In the genomic region with DNA sequence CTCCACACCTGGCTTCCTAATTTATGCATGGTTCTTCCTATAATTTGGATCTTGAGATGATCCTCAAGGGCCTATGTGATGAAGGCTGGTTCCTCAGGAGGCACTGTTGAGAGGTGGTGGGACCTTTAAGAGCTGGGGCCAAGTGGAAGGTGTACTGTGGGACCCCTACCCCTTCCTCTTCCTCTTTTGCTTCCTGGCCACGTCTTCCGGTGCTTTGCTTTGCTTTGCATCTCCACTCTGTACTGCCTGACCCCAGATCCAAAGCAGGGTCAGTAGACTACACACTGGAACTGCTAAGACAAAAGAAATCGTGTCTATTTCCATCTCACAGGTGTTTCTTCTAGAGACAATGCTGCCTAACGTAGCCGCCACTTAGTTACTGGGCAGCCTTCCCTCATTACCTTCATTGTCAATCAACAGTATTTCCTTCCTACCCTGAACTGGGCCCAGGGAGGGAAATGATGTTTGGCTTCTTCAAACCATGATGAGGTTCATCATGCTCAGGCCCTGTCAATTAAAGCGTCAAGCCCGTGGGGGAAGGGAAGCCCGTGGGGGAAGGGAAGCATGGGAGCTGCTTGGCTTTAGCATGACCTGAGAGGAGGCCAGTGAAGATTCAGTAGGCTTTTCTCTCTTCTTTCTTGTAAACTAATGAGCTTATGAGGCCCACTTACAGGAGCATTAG, we compare ENCODE assay signal across 7 mouse cellular contexts. TPM values are rescaled to one million over a fixed set of nuclear protein-coding genes. Genes with fewer than 3 reads are reported as not detected.
DNase-seq lines count a peak whose midpoint lies in the region; ATAC-seq and TF ChIP-seq lines count a peak whose summit lies in the region.

No protein-coding gene starts in this region.

- H3K9me3 ChIP-seq in embryonic facial prominence, embryonic 10.5 days: no peaks in the 10 kb centered on the region
- H3K9me3 ChIP-seq in hindbrain, postnatal 0 days (ENCODE audit: low read length): no peaks in the 10 kb centered on the region
- H3K9me3 ChIP-seq in neural tube, embryonic 12.5 days: no peaks in the 10 kb centered on the region

- no peak for TF ChIP-seq POLR2A in thymus, adult 2 months (IDR thresholded peaks at IDR 0.05; ENCODE audit: control insufficient read depth, extremely low read depth, insufficient read depth, low read length, poor library complexity)

- 0 out of 2 replicates have a peak overlapping the region, but pooled peaks have one; percentile 4 for H3K4me3 ChIP-seq in thymus, adult 2 months (ENCODE audit: control insufficient read depth, insufficient read depth, low read length)
- peak overlapping the region; percentile 94 for H3K4me3 ChIP-seq in embryonic facial prominence, embryonic 10.5 days
- peak overlapping the region; percentile 87 for H3K4me3 ChIP-seq in hindbrain, postnatal 0 days (ENCODE audit: low read length)
- peak overlapping the region; percentile 96 for H3K4me3 ChIP-seq in neural tube, embryonic 12.5 days

- 21% methylated on average over 8 of the region's 8 CpGs for WGBS in thymus, adult 2 months
- 36% methylated on average over 8 of the region's 8 CpGs for WGBS in embryonic facial prominence, embryonic 10.5 days
- 39% methylated on average over 8 of the region's 8 CpGs for WGBS in hindbrain, postnatal 0 days
- WGBS in neural tube, embryonic 12.5 days: 54% methylated on average over 8 of the region's 8 CpGs

- H3K4me2 ChIP-seq in hindbrain, postnatal 0 days (ENCODE audit: low read depth, low read length): peak overlapping the region; percentile 72
- H3K4me2 ChIP-seq in neural tube, embryonic 12.5 days (replicated peaks): peak overlapping the region; percentile 72

- no peak for ATAC-seq in hindbrain, postnatal 0 days
- no peak for ATAC-seq in neural tube, embryonic 12.5 days (ENCODE audit: low FRiP score, low read depth)

- no peak for DNase-seq in thymus, adult 2 months
- no peak for DNase-seq in thymus, postnatal 0 days (ENCODE audit: low spot score)
- peak; percentile 50 for DNase-seq in embryonic facial prominence, embryonic 10.5 days (ENCODE audit: low spot score)
- peak; percentile 30 for DNase-seq in hindbrain, postnatal 0 days (ENCODE audit: low spot score)
- no peak for DNase-seq in right cerebral cortex, postnatal 25 days
- no peak for DNase-seq in layer of hippocampus, postnatal 14 days (ENCODE audit: low spot score in 2 of 2)

- peak overlapping the region; percentile 98 for H3K9ac ChIP-seq in hindbrain, postnatal 0 days (replicated peaks; ENCODE audit: low read length)
- peak overlapping the region; percentile 99 for H3K9ac ChIP-seq in neural tube, embryonic 12.5 days

- peak overlapping the region; percentile 85 for H3K27ac ChIP-seq in thymus, adult 2 months (ENCODE audit: control insufficient read depth, insufficient read depth, low read length)
- H3K27ac ChIP-seq in embryonic facial prominence, embryonic 10.5 days (replicated peaks): peak overlapping the region; percentile 99
- peak overlapping the region; percentile 99 for H3K27ac ChIP-seq in hindbrain, postnatal 0 days
- H3K27ac ChIP-seq in neural tube, embryonic 12.5 days: peak overlapping the region; percentile 63

- H3K27me3 ChIP-seq in thymus, adult 2 months (ENCODE audit: control insufficient read depth, insufficient read depth, low read length): no peaks in the 10 kb centered on the region
- H3K27me3 ChIP-seq in embryonic facial prominence, embryonic 10.5 days (replicated peaks; ENCODE audit: low read depth, poor library complexity, severe bottlenecking): no peaks in the 10 kb centered on the region
- no peaks in the 10 kb centered on the region for H3K27me3 ChIP-seq in hindbrain, postnatal 0 days (ENCODE audit: insufficient read depth, low read length)
- H3K27me3 ChIP-seq in neural tube, embryonic 12.5 days (replicated peaks): no peaks in the 10 kb centered on the region

- no peak for TF ChIP-seq CTCF in thymus, adult 2 months (IDR thresholded peaks at IDR 0.05; ENCODE audit: borderline replicate concordance, control insufficient read depth, extremely low read depth, insufficient read depth, low read length, poor library complexity)
- no peak for TF ChIP-seq CTCF in hindbrain, postnatal 0 days (IDR thresholded peaks at IDR 0.05; ENCODE audit: low read depth)

- H3K36me3 ChIP-seq in thymus, adult 2 months (ENCODE audit: control insufficient read depth, insufficient read depth, low read length): no peaks in the 10 kb centered on the region
- no peaks in the 10 kb centered on the region for H3K36me3 ChIP-seq in embryonic facial prominence, embryonic 10.5 days (replicated peaks)
- no peaks in the 10 kb centered on the region for H3K36me3 ChIP-seq in hindbrain, postnatal 0 days (ENCODE audit: insufficient read depth, low read length)
- H3K36me3 ChIP-seq in neural tube, embryonic 12.5 days: no peaks in the 10 kb centered on the region

- H3K4me1 ChIP-seq in thymus, adult 2 months (replicated peaks; ENCODE audit: control insufficient read depth, insufficient read depth, low read length): peaks cover 43% of the 10 kb centered on the region
- H3K4me1 ChIP-seq in embryonic facial prominence, embryonic 10.5 days: peaks cover 53% of the 10 kb centered on the region
- H3K4me1 ChIP-seq in hindbrain, postnatal 0 days (ENCODE audit: insufficient read depth, low read length): peaks cover 15% of the 10 kb centered on the region; the same call in 1 of the 2 replicates
- H3K4me1 ChIP-seq in neural tube, embryonic 12.5 days: peaks cover 22% of the 10 kb centered on the region

RNA-seq across cellular contexts. Expression of gene Tmsb10, which starts 2.9 kb away (rescaled TPM):
- 177 and 186 TPM in 2 replicates for polyA plus RNA-seq in thymus, adult 2 months (2012; rRNA removed)
- 2,490 and 2,753 TPM in 2 replicates for polyA plus RNA-seq in thymus, postnatal 0 days (2015; fragmentation: Nextera tagmentation; extraction: Ambion mirVana)
- 3,167 and 3,450 TPM in 2 replicates for polyA plus RNA-seq in embryonic facial prominence, embryonic 10.5 days (2016; fragmentation: Nextera tagmentation; extraction: Ambion mirVana)
- 140 and 166 TPM in 2 replicates for total RNA-seq in hindbrain, postnatal 0 days (2014; rRNA removed)
- 5,541 and 5,741 TPM in 2 replicates for polyA plus RNA-seq in hindbrain, postnatal 0 days (2015; fragmentation: Nextera tagmentation; extraction: Ambion mirVana)
- 5,399 and 5,845 TPM in 2 replicates for polyA plus RNA-seq in neural tube, embryonic 12.5 days (2016; fragmentation: Nextera tagmentation; extraction: Ambion mirVana)
- 100 to 1,000 TPM; 787 to 793 TPM for total RNA-seq in layer of hippocampus, postnatal 14 days (2021)

RNA-seq across cellular contexts. Expression of gene Kcmf1, which starts 55.9 kb away (rescaled TPM):
- 162 and 190 TPM in 2 replicates for polyA plus RNA-seq in thymus, adult 2 months (2012; rRNA removed)
- polyA plus RNA-seq in thymus, postnatal 0 days (2015; fragmentation: Nextera tagmentation; extraction: Ambion mirVana): 33.2 and 41.1 TPM in 2 replicates
- 32.3 and 37.5 TPM in 2 replicates for polyA plus RNA-seq in embryonic facial prominence, embryonic 10.5 days (2016; fragmentation: Nextera tagmentation; extraction: Ambion mirVana)
- 66.5 and 76.9 TPM in 2 replicates for total RNA-seq in hindbrain, postnatal 0 days (2014; rRNA removed)
- polyA plus RNA-seq in hindbrain, postnatal 0 days (2015; fragmentation: Nextera tagmentation; extraction: Ambion mirVana): 50.1 and 51.0 TPM in 2 replicates
- 45.9 and 46.7 TPM in 2 replicates for polyA plus RNA-seq in neural tube, embryonic 12.5 days (2016; fragmentation: Nextera tagmentation; extraction: Ambion mirVana)
- 10 to 100 TPM; 58.6 to 63.0 TPM for total RNA-seq in layer of hippocampus, postnatal 14 days (2021)

Comparison
In these comparisons a context has a peak if more than half of its experiments do, and no peak if none do; other contexts are left out.
1. RNA of gene Tmsb10, which starts 2.9 kb away (polyA plus RNA-seq): 5,541 to 5,741 TPM in hindbrain, postnatal 0 days, 5,399 to 5,845 TPM in neural tube, embryonic 12.5 days, 3,167 to 3,450 TPM in embryonic facial prominence, embryonic 10.5 days and 2,490 to 2,753 TPM in thymus, postnatal 0 days; 177 to 186 TPM in thymus, adult 2 months; every median in the first group is over 10 times any median in the second.
2. DNase-seq: peak in embryonic facial prominence, embryonic 10.5 days (single experiment) and hindbrain, postnatal 0 days (single experiment); none in thymus, adult 2 months (single experiment), thymus, postnatal 0 days (single experiment), right cerebral cortex, postnatal 25 days (single experiment) and layer of hippocampus, postnatal 14 days (0 of 2).
3. H3K4me3 ChIP-seq: peak in every context shown above with its lines; median percentile 96 in neural tube, embryonic 12.5 days; 94 in embryonic facial prominence, embryonic 10.5 days; 87 in hindbrain, postnatal 0 days; 4 in thymus, adult 2 months.
4. Peak in every context shown above with its lines, with median percentiles within 50 percentile points of each other: H3K27ac ChIP-seq.